Mouse (Mus musculus): ENCODE measurements at regions not wholly inside any gene's neighbourhood (a gene's known extent, or its start where the extent isn't known, plus 50 kb on each side); places are given as distances from the start of the nearest gene placed in this dataset.
"Not testable (repeated sequence)": the region's sequence is repeated elsewhere in the genome, so short reads cannot be mapped to it uniquely, and the experiment has no call there.

DNA sequence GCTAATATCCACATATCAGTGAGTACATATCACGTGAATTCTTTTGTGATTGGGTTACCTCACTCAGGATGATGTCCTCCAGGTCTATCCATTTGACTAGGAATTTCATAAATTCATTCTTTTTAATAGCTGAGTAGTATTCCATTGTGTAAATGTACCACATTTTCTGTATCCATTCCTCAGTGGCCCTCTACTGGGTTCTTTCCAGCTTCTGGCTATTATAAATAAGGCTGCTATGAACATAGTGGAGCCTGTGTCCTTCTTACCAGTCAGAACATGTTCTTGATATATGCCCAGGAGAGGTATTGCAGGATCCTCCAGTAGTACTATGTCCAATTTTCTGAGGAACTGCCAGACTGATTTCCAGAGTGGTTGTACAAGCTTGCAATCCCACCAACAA, 884.0 kb upstream of the Lrrc4c start:
- not testable (repeated sequence) for H3K4me3 ChIP-seq (ENCODE audit: insufficient read depth, low read length)

DNA sequence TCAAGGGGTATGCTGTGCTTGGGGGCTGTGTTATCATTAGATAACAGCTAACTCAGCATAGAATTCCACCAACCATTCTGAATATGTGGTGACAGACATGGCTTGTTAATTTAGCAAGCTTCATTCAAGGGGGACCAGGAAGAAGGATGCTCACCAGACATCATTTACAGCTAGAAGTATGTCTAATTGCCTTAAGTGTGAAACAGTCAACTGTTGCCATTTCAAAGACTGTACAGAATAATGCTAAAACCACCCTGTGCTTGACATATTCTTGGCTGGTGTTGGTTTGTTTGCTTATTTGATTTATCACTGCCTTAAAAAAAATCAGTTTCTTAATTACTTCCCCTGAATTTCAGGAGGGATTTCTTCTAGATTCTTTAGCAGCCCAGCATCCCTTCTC, 877.0 kb upstream of the Lrrc4c start:
- H3K4me3 ChIP-seq (ENCODE audit: insufficient read depth, low read length): no peak overlapping the region
- TF ChIP-seq CTCF (IDR thresholded peaks at IDR 0.05; ENCODE audit: extremely low read depth, insufficient read depth, low read length) (no peak), POLR2A (IDR thresholded peaks at IDR 0.05; ENCODE audit: extremely low read depth, insufficient read depth, low read length) (no peak)
- H3K4me1 ChIP-seq (ENCODE audit: control insufficient read depth, insufficient read depth, low read length): no peaks in the 10 kb centered on the region
- no peak overlapping the region for H3K27ac ChIP-seq (ENCODE audit: insufficient read depth, low read length)

More for the DNA sequence above, 884.0 kb upstream of the Lrrc4c start:
- H3K27ac ChIP-seq (ENCODE audit: insufficient read depth, low read length); H3K4me1 ChIP-seq (ENCODE audit: control insufficient read depth, insufficient read depth, low read length): not testable (repeated sequence)

- H3K4me1 ChIP-seq (ENCODE audit: control insufficient read depth, insufficient read depth, low read length): no peaks in the 10 kb centered on the region
- TF ChIP-seq POLR2A (IDR thresholded peaks at IDR 0.05; ENCODE audit: extremely low read depth, insufficient read depth, low read length): no peak
- TF ChIP-seq CTCF (IDR thresholded peaks at IDR 0.05; ENCODE audit: extremely low read depth, insufficient read depth, low read length): no peak
- no peak overlapping the region for H3K4me3 ChIP-seq (ENCODE audit: insufficient read depth, low read length)
- no peak overlapping the region for H3K27ac ChIP-seq (ENCODE audit: insufficient read depth, low read length)
Observed at GRCm38 (mm10) chr2:95443245-95443799, 874.6 kb upstream of the Lrrc4c start.

- TF ChIP-seq POLR2A (IDR thresholded peaks at IDR 0.05; ENCODE audit: extremely low read depth, insufficient read depth, low read length) (no peak), CTCF (IDR thresholded peaks at IDR 0.05; ENCODE audit: extremely low read depth, insufficient read depth, low read length) (peak; percentile 16; the same call in 1 of the 2 replicates)
- no peak overlapping the region for H3K27ac ChIP-seq (ENCODE audit: insufficient read depth, low read length)
- no peaks in the 10 kb centered on the region for H3K4me1 ChIP-seq (ENCODE audit: control insufficient read depth, insufficient read depth, low read length)
- no peak overlapping the region for H3K4me3 ChIP-seq (ENCODE audit: insufficient read depth, low read length)
Observed at GRCm38 (mm10) chr2:95448897-95449296, 869.1 kb upstream of the Lrrc4c start.

DNA sequence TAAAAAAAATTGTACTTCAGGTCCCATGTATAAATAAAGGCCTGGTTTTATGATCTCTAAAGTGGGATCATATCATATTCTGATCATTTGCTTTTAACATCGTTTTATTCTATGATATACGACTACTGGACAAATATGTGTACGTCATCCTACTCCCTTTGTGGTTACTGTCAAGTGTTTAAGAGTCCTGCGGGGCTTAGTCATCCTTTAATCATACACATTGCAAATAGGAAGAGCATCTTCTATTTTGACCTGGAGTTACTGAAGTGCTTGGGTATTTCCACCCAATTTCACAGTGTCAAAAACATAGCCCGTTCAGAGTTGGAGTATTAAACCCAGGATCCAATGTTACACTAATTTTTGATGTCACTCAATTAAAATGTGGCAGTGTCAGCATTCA, 838.1 kb upstream of the Lrrc4c start:
- TF ChIP-seq CTCF (IDR thresholded peaks at IDR 0.05; ENCODE audit: extremely low read depth, insufficient read depth, low read length) (no peak), POLR2A (IDR thresholded peaks at IDR 0.05; ENCODE audit: extremely low read depth, insufficient read depth, low read length) (no peak)
- H3K27ac ChIP-seq (ENCODE audit: insufficient read depth, low read length): no peak overlapping the region
- no peaks in the 10 kb centered on the region for H3K4me1 ChIP-seq (ENCODE audit: control insufficient read depth, insufficient read depth, low read length)
- no peak overlapping the region for H3K4me3 ChIP-seq (ENCODE audit: insufficient read depth, low read length)

DNA sequence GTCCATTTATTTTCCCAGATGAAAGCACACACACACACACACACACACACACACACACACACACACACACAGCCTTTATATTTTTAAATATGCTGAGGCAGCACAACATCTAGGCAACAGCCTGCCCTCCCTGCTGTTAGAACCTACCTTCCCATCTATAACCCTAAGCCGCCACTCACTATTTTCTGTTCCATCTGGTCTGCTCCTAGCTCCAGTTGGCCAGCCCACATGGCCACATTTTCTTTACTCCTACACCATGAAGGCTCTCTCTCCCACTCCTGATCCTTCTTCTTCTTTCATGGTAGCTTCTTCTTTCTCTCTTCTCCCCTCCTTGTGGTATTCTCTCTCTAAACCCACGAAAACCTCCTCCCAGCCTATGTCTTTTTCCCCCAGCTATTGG, 834.6 kb upstream of the Lrrc4c start:
- TF ChIP-seq POLR2A (IDR thresholded peaks at IDR 0.05; ENCODE audit: extremely low read depth, insufficient read depth, low read length) (no peak), CTCF (IDR thresholded peaks at IDR 0.05; ENCODE audit: extremely low read depth, insufficient read depth, low read length) (no peak)

DNA sequence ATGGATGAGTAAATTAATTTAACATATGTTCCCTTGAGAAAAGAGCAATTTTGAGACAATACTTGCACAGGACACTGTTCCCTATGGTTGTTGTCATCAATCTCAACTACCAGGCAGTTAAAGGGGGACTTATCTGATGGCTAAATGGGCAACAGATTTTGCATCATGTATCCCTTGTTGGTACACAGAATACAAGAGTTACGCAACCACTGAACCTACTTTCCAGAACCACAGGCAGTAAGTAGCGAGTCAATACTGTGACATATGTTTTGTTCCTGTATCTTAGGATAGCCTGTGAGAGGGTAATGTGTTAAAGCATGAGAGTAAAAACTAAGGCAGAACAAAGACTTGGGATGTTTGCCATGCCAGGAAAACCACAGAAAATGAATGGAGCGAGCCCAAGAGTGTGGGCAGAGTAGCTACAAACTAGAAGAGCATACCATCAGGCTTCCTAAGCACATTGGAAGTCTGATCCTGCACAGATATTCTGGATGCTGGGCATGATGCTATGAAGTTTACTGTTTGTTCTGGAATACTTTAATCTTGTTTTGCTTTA, 830.3 kb upstream of the Lrrc4c start:
- TF ChIP-seq POLR2A (IDR thresholded peaks at IDR 0.05; ENCODE audit: extremely low read depth, insufficient read depth, low read length) (no peak), CTCF (IDR thresholded peaks at IDR 0.05; ENCODE audit: extremely low read depth, insufficient read depth, low read length) (no peak)
- Histone ChIP-seq H3K4me3 (ENCODE audit: insufficient read depth, low read length) (no peak overlapping the region), H3K27ac (ENCODE audit: insufficient read depth, low read length) (no peak overlapping the region), H3K4me1 (ENCODE audit: control insufficient read depth, insufficient read depth, low read length) (no peaks in the 10 kb centered on the region)

More for the DNA sequence above, 834.6 kb upstream of the Lrrc4c start:
- H3K4me3 ChIP-seq (ENCODE audit: insufficient read depth, low read length): no peak overlapping the region
- H3K4me1 ChIP-seq (ENCODE audit: control insufficient read depth, insufficient read depth, low read length): no peaks in the 10 kb centered on the region
- no peak overlapping the region for H3K27ac ChIP-seq (ENCODE audit: insufficient read depth, low read length)

GRCm38 (mm10) chr2:95494026-95494697, 823.8 kb upstream of the Lrrc4c start:
- TF ChIP-seq POLR2A (IDR thresholded peaks at IDR 0.05; ENCODE audit: extremely low read depth, insufficient read depth, low read length) (no peak), CTCF (IDR thresholded peaks at IDR 0.05; ENCODE audit: extremely low read depth, insufficient read depth, low read length) (no peak)
- no peak overlapping the region for H3K27ac ChIP-seq (ENCODE audit: insufficient read depth, low read length)
- no peaks in the 10 kb centered on the region for H3K4me1 ChIP-seq (ENCODE audit: control insufficient read depth, insufficient read depth, low read length)
- no peak overlapping the region for H3K4me3 ChIP-seq (ENCODE audit: insufficient read depth, low read length)

- Histone ChIP-seq H3K4me1 (ENCODE audit: control insufficient read depth, insufficient read depth, low read length) (no peaks in the 10 kb centered on the region), H3K27ac (ENCODE audit: insufficient read depth, low read length) (no peak overlapping the region), H3K4me3 (ENCODE audit: insufficient read depth, low read length) (no peak overlapping the region)
- TF ChIP-seq CTCF (IDR thresholded peaks at IDR 0.05; ENCODE audit: extremely low read depth, insufficient read depth, low read length) (peak; percentile 1; the same call in 1 of the 2 replicates), POLR2A (IDR thresholded peaks at IDR 0.05; ENCODE audit: extremely low read depth, insufficient read depth, low read length) (no peak)
Observed at GRCm38 (mm10) chr2:95494698-95495088, 823.3 kb upstream of the Lrrc4c start.

DNA sequence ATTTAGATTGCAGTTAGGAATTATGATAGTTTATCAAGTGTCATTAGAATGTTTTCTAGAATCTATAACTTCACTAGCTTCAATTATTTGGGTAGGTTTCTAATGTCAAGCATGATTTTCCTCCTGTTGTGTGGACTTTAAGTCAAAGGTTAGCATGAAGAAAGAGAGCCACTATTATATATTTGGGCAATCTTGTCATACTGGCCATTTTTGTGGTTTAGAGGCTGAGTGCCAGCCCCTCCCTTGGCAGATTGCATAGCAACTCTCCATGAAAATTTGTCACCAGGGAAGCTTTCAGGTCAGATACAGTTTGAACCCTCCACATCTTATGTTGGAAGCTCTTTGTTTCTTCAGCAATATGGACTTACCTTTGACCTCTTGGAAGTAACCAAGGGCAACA, 806.7 kb upstream of the Lrrc4c start:
- no peaks in the 10 kb centered on the region for H3K4me1 ChIP-seq (ENCODE audit: control insufficient read depth, insufficient read depth, low read length)
- H3K4me3 ChIP-seq (ENCODE audit: insufficient read depth, low read length): no peak overlapping the region
- H3K27ac ChIP-seq (ENCODE audit: insufficient read depth, low read length): no peak overlapping the region
- TF ChIP-seq CTCF (IDR thresholded peaks at IDR 0.05; ENCODE audit: extremely low read depth, insufficient read depth, low read length) (no peak), POLR2A (IDR thresholded peaks at IDR 0.05; ENCODE audit: extremely low read depth, insufficient read depth, low read length) (no peak)
